16 mouse cellular contexts compared by ENCODE assay signal in genomic region chr7:46445896-46446295, GRCm38 (mm10). TPM values are rescaled to one million over a fixed set of nuclear protein-coding genes. Genes with fewer than 3 reads are reported as not detected.
DNase-seq lines count a peak whose midpoint lies in the region; ATAC-seq lines count a peak whose summit lies in the region.
"Had no signal": no experiment of that assay in that cellular context is flagged by ENCODE, and none has a peak within 500 bp of the region (broad histone marks: within the 10 kb centered on the region; RNA-seq: fewer than 3 reads in every experiment).

No protein-coding gene starts in this region.

- DNase-seq in heart, adult 18-20 months, result peak; percentile 36 to 45
- DNase-seq in 416B (ENCODE audit: low read depth), result peak; percentile 92
- peak; percentile 85 for DNase-seq in cerebellum, adult 11-12 months
- DNase-seq in MN1 (ENCODE audit: low spot score), result no peak
- DNase-seq in kidney, postnatal 25 days, result no peak
- no peak for DNase-seq in hindbrain, embryonic 10.5 days (ENCODE audit: low spot score)
- DNase-seq: adrenal gland, postnatal 10 days; lung, postnatal 10 days; thymus, postnatal 4 days had no signal

- whole genome bisulfite sequencing in heart, embryonic 12.5 days, result 68% methylated on average over 6 of the region's 6 CpGs
- WGBS in hindbrain, embryonic 10.5 days, result 83% methylated on average over 6 of the region's 6 CpGs

- H3K36me3 ChIP-seq in heart, embryonic 12.5 days, result no peaks in the 10 kb centered on the region
- H3K36me3 ChIP-seq in hindbrain, embryonic 10.5 days, result no peaks in the 10 kb centered on the region
- H3K36me3 ChIP-seq: kidney, embryonic 15.5 days; limb, embryonic 15.5 days had no signal

- no peak overlapping the region for H3K9ac ChIP-seq in heart, embryonic 12.5 days
- H3K9ac ChIP-seq: kidney, embryonic 15.5 days; limb, embryonic 15.5 days had no signal

- H3K4me3 ChIP-seq in heart, embryonic 12.5 days, result no peak overlapping the region
- no peak overlapping the region for H3K4me3 ChIP-seq in hindbrain, embryonic 10.5 days
- H3K4me3 ChIP-seq: kidney, embryonic 15.5 days; limb, embryonic 15.5 days had no signal

- H3K27ac ChIP-seq in heart, embryonic 12.5 days (ENCODE audit: poor library complexity, severe bottlenecking), result no peak overlapping the region
- no peak overlapping the region for H3K27ac ChIP-seq in hindbrain, embryonic 10.5 days
- H3K27ac ChIP-seq: kidney, embryonic 15.5 days; limb, embryonic 15.5 days had no signal

- no peak for ATAC-seq in heart, embryonic 12.5 days (ENCODE audit: insufficient number of reproducible peaks, low FRiP score)
- ATAC-seq in common myeloid progenitor, adult 5-6 weeks (replicated peaks; ENCODE audit: low read depth, poor library complexity, severe bottlenecking), result peak; percentile 99
- ATAC-seq: forebrain, embryonic 16.5 days had no signal

- no peaks in the 10 kb centered on the region for H3K27me3 ChIP-seq in heart, embryonic 12.5 days (replicated peaks)
- no peaks in the 10 kb centered on the region for H3K27me3 ChIP-seq in hindbrain, embryonic 10.5 days (ENCODE audit: insufficient read depth, poor library complexity, severe bottlenecking)
- H3K27me3 ChIP-seq: kidney, embryonic 15.5 days; limb, embryonic 15.5 days had no signal

- H3K4me1 ChIP-seq in heart, embryonic 12.5 days (replicated peaks), result 0 out of 2 replicates have a peak, but pooled peaks cover 4% of the 10 kb centered on the region
- peaks cover 23% of the 10 kb centered on the region for H3K4me1 ChIP-seq in hindbrain, embryonic 10.5 days (replicated peaks)
- H3K4me1 ChIP-seq: limb, embryonic 15.5 days had no signal

- no peaks in the 10 kb centered on the region for H3K9me3 ChIP-seq in heart, embryonic 12.5 days (replicated peaks)
- no peaks in the 10 kb centered on the region for H3K9me3 ChIP-seq in hindbrain, embryonic 10.5 days
- H3K9me3 ChIP-seq: kidney, embryonic 15.5 days; limb, embryonic 15.5 days had no signal

- no peak overlapping the region for H3K4me2 ChIP-seq in heart, embryonic 12.5 days
- H3K4me2 ChIP-seq: kidney, embryonic 15.5 days; limb, embryonic 15.5 days had no signal

RNA-seq across cellular contexts. Expression of gene Kcnc1, which starts 49.6 kb away (rescaled TPM):
- total RNA-seq in heart, adult 18-20 months (2021), result under 1 TPM; 0.41 to 0.45 TPM
- polyA plus RNA-seq in heart, embryonic 12.5 days (2016; fragmentation: Nextera tagmentation; extraction: Ambion mirVana), result 0.23 TPM in 1 of 2 replicates, not detected in the other
- total RNA-seq in common myeloid progenitor, adult 5-6 weeks (2017), result 1.1 and 1.2 TPM in 2 replicates
- 0.83 and 2.3 TPM in 2 replicates for polyA plus RNA-seq in hindbrain, embryonic 10.5 days (2016; fragmentation: Nextera tagmentation; extraction: Ambion mirVana)
- total RNA-seq: monocyte, adult 5-6 weeks had no signal
- polyA plus RNA-seq: heart, embryonic 16.5 days had no signal

Comparison
In these comparisons a context has a peak if more than half of its experiments do, and no peak if none do; other contexts are left out.
1. DNase-seq: peak in heart, adult 18-20 months (2 of 2), 416B (single experiment) and cerebellum, adult 11-12 months (single experiment); none in MN1 (single experiment), kidney, postnatal 25 days (0 of 2) and hindbrain, embryonic 10.5 days (single experiment).